Mouse (Mus musculus) frontal cortex, adult (tissue): ENCODE results near the gene Flot2.

Experiments
- ATAC-seq: cut with Nextera tagmentation; 2 replicates; pipeline ENCODE4 v1.9.2; 2017; ENCODE audit warnings: mild to moderate bottlenecking, moderate library complexity, mixed read lengths; ENCODE audit not compliant: low TSS enrichment

Flot2 gene

DNA sequence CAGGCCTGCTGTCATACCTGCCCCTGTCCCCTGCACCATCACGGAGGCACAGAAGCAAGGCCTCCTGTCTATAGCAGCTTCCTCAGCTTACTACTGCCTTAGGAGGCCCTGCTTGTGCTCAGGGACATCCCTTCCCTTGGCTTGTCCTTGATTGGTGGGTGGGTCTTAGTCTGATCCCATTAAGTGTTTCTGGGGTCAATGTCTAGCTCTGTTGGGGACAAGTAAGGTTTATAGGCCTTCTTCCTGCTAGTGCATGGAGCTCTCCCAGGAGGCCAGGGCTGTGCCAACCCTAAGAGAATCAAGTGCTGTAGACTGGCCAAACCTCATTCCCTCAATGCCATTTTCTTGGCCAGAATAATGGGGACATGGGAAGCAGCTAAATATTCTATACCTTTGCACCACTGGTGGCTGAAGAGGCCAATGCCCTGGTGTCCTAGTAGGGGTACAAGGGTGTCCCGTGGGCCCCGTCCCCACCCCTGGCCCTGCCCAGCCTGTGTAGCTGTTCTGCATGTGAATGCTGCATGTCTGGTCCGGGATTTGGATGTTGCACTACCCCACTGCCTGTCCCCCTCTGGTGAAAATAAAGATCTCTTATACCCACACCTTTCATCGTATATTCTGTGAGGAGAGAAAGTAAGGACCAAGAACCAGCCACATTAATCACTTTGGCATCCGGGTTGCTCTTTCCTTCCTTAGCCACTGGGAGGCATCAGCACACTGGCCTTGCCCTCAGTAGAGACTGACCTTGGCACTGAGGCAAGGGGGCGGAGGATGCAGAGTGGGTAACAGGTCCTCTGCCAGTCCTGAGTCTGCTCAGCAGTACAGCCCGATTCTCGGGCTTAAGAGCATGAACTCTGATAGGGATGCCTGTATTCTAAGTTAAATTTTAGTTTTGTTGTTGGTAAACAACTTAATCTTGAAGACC lies 22.4 kb downstream of the Flot2 start:
- peak; percentile 55; the same call in 1 of the 2 replicates for ATAC-seq

DNA sequence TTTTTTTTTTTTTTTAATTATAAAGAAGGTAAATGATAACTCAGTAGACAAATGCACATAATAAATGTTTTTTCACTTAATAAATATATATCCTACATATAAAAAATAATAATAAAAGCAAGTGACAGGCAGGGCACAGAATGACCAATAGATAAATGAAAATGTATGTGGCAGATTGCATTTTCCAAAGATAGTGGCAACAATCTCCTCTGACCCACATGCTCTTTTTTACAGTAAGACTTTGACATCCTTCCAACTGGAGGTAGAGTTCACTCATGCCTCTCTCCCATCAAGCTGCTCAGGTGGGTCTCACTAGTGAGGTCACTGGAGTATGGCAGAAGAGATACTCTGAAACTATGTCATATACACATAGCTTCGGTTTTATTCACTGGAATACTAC lies 24.8 kb downstream of the Flot2 start:
- no peak for ATAC-seq

DNA sequence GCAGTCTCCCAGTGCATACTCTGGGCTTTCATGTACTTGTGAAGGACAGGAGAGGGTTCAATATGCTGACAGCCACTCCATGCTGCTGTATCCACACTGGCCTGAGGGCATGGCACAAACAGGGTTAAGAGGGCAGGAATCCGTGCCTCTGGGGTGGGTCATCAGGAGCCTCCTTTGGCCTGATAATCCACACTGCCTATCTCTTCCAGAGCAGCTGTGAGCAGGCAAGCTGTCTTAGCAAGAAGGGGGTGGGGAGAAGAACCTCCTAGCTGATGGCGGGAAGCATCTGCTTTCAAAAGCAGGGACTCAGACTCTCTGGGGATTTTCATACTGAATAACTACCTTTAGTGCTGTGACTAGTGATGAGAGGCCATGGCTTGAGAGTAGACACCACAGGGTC lies 28.2 kb downstream of the Flot2 start:
- ATAC-seq = no peak

DNA sequence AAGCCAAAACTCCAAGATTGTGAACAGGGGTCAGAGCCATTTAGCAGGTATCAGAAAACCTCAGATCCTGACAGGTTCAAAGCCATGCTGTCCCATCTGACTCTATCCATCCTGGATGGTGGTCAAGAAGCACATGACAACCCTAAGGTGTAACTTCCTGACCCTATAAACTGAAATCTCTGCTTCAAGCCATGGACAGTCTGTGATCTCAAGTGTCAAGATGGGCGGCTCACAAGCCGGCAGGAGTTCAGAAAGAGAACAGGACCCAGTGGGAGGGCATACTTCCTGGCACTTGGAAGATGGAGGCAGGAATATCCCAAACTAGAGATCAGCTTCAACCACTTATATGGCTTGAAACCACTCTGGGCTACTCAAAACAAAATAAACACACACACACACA lies 28.9 kb downstream of the Flot2 start:
- no peak for ATAC-seq

DNA sequence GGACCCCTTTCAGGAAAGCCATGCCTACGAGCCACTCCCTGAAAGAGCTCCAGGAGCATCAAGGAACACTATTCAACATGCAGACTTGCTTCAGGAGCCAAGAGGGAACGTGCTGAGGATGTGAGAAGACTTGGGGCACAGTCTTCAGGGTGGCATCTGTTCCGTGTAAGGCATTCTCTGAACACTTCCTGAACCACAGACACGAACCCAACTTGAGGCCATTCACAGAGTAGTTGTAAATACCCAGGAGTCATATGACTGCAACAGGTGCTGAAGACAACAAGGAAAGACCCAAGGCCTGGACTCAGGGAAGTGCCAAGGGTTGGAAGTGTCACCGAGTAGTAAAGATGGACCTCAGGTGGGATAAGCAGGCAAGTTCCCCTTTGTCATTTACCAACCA lies 29.8 kb downstream of the Flot2 start:
- ATAC-seq = no peak

DNA sequence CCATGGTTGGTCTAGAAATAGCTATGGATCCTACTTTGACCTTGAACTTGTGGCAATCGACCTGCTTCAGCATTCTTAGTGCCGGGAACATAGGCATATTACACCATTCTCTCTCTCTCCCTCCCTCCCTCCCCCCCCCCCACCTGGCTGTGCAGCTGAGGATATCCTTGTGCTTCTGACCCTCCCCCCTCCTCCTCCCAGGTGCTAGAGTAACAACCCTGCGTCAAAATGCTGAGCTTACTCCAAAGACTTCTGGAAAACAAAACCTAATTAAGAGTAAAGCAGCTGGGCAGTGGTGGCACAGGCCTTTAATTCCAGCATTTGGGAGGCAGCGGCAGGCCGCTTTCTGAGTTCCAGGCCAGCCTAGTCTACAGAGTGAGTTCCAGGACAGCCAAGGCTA lies 31.4 kb downstream of the Flot2 start:
- ATAC-seq = no peak

DNA sequence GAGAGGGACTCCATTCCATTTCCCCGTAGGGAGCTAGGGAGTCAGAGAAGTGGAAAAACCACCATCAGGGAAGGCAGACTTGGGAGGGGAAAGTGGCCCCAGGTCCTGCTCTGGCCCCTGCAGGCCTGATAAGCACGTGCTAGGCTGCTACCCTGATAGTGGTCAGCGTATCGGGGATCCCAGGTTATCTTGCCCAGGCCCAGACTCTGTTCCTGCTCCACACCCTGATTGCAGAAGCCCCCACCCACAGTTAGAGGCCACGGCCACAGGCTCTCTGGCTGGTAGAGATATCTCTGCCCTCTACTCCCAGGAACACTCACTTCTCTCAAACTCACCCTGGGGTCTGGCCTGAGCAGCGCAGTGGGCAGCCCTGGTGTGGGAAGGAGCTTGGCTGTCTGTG lies 31.9 kb downstream of the Flot2 start:
- no peak for ATAC-seq

- ATAC-seq = no peak
These were observed 34.2 kb downstream of the Flot2 start for GRCm38 (mm10) chr11:78071938-78072337.

- ATAC-seq = no peak
These were observed 34.8 kb downstream of the Flot2 start for GRCm38 (mm10) chr11:78072425-78073130.

- ATAC-seq = no peak
These were observed 36.0 kb downstream of the Flot2 start for GRCm38 (mm10) chr11:78073577-78074276.

DNA sequence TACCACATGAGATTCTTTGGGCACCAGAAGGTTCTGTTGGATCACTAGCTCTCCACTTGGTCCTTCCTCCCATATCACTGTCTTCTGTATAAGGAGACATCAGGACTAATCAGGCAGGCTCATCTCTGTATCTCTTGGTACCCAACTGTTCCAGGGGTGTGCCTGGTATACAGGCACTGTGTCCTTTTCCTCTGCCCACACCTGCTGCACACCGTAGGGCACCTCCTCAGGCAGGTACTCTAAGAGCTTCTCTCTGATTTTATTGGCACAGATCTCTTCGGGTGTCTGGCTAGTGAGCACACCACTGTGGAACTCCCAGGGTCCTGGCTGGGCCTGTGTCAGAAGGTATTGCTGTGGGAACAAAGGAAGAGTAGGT lies 36.5 kb downstream of the Flot2 start:
- no peak for ATAC-seq

- ATAC-seq = no peak
These were observed 36.9 kb downstream of the Flot2 start for GRCm38 (mm10) chr11:78074666-78075065.

DNA sequence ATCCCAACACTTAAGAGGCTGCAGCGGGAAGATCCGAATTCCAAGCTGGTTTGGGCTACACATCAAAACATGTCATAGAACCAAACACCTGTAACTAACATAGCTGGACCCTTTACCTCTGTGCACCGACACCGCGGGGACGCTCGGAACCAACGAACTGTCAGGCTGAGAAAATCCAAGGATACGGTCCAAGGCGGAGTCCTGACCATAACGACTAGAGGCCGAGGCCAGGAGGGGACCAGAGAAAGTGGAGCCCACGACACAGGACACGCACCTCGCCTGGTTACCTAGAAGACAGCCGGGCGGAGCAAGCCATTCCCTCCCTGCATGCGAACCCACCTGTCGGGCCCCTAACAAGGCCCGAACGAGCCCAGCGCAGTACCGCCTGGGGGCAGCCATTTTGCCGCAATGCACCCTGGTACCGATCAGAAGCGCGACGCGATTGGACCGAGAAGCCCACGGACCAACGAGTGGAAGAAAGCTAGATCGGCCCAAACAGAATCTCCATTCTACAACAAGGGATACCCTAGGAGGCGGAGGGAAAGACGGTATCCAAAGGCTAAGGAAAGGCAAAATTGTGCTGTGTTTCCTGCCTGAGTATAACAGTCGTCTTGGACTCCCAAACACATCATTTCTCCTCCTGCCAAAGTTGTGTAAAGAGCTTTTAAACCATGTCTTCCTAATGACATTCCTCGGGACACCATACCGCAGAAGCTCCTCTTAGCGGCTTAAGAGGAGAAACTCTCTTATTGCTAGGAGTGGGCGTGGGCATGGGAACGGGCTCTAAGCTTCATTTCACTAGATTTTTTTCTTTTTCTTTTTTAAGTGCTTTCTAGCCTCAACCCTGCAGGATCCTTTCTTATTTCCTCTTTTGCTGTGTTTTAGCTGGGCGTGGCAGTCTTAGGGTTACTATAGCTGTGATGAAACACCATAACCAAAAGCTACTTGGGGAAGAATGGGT lies 42.5 kb downstream of the Flot2 start, which contains the start of gene Eral1:
Eral1 (minus strand) TSS at position 423 of the 961 bp plus-strand sequence.
- peak; percentile 99 for ATAC-seq

- no peak for ATAC-seq
These were observed 45.9 kb downstream of the Flot2 start for GRCm38 (mm10) chr11:78083595-78083994.

GRCm38 (mm10) chr11:78086925-78087479 lies 49.3 kb downstream of the Flot2 start:
- no peak for ATAC-seq

- no peak for ATAC-seq
These were observed 50.1 kb downstream of the Flot2 start for GRCm38 (mm10) chr11:78087756-78088281.

DNA sequence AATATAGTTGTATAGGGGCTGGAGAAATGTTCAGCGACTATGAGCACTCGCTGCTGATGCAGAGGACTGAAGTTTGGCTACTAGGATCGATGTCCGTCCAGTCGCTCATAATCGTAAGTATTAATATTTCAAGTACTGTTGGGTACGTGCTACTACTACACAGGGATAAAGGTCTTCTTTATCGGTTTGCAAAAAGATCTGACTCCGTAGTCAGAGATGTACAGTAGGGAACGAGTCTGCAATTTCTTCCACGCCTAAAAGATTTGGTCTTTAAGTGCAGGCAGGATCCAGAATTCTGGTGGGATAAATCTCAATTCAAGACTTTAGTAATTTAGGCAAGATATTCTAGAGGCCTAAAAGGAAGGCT lies 56.4 kb downstream of the Flot2 start:
- no peak for ATAC-seq

- peak; percentile 99 for ATAC-seq
These were observed 56.9 kb downstream of the Flot2 start, which contains the start of gene Fam222b for GRCm38 (mm10) chr11:78094504-78095143. TSS of gene Fam222b (plus strand) at chr11:78094660.

DNA sequence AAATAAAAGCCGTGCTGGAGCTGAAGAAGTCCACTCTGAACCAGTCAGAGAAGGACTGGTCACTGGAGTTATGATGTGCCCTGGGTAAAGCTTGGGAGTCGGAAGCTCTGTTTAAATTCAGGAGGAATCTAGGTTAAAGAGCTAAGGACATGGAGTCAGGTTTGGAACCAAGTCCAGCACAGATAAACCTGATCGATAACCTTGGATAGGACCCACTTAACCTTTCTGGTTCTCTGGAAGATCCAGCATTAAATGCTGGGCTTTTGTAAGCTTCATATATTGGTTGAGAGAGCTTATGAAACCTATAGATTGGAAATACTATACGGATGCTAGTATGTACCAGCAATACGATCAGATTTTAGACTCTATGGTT lies 57.4 kb downstream of the Flot2 start:
- no peak for ATAC-seq

DNA sequence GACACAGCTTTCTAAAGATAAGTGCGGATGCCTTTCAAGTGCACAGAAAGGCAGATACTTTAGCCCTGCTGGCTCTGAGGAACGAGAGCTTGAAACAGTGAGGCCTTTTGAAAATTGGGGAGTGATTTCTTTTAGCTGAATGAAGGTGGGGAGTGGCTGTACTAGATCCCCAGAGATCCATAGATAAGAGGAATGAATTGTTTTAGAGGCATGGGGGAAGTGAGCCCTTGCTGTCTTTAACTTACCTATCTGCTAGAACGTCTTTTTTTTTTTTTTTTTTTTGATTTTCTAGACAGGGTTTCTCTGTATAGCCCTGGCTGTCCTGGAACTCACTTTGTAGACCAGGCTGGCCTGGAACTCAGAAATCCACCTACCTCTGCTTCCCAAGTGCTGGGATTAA lies 59.3 kb downstream of the Flot2 start:
- no peak for ATAC-seq
